Mouse (Mus musculus) C2C12 (cell line): ENCODE measurements at regions not wholly inside any gene's neighbourhood (a gene's known extent, or its start where the extent isn't known, plus 50 kb on each side); places are given as distances from the start of the nearest gene placed in this dataset.

Source experiments
- CEBPB ChIP-seq: IDR thresholded peaks from one replicate; pipeline ENCODE4 v1.6.1; 2011; ENCODE audit warnings: low read depth, mild to moderate bottlenecking, control low read depth, moderate library complexity
- CTCF ChIP-seq: IDR thresholded peaks from one replicate; pipeline ENCODE4 v1.5.1; 2011; ENCODE audit not compliant: control insufficient read depth, insufficient read depth, insufficient read length
- FOSL1 ChIP-seq: IDR thresholded peaks from one replicate; pipeline ENCODE4 v1.8.0; 2011; ENCODE audit warnings: mild to moderate bottlenecking, low read length; ENCODE audit not compliant: poor library complexity, insufficient read depth, severe bottlenecking
- MAX ChIP-seq: IDR thresholded peaks from one replicate; pipeline ENCODE4 v1.6.1; 2011; ENCODE audit warnings: mild to moderate bottlenecking, control low read depth
- USF1 ChIP-seq: IDR thresholded peaks from one replicate; pipeline ENCODE4 v1.6.1; 2011; ENCODE audit warnings: low read depth, mild to moderate bottlenecking, control low read depth, moderate library complexity

DNA sequence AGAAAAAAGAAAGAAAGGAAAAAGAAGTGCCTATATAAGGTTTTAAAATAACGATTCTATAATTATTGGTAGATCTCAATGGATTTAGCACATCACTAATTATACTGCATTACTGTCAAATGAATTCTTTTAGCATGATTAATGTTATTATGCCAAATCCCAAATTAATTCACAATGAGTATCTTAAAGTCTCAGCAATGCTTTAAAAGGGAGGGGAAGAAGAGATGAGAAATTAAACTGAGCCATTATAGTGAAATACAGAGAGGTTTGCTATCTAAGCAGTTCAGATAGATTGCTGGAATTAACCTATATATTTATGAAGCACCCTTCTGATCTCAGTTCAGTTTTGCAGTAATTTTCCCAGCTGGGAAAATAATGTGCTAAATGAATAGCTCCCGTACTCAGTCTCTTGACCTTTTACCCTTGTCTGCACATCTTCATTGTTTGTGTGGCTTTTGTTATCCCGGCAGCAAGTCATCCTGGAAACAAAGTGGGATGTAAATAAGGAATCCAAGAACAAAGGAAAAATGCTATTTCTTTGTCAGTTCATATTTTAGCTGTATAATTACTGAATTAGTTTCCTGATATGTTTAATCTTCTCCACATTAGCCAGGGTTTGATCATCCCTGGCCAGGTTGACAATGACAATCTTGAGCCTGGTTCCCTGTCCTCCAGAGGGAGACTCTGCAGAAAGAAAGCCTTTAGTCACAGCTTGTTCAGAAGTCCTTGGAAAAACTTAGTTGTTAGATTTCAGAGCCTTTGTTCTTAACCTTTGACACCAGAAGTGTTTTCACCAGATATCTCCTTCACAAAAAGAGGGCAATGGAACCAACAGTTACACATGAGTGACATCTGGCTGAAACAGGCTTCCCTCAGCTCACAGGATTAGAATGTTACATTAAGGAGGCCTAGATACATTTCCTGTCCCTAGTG lies 270.9 kb upstream of the Rarb start:
- TF ChIP-seq CTCF, result no peak
- no peak for TF ChIP-seq USF1
- TF ChIP-seq CEBPB, result no peak
- no peak for TF ChIP-seq FOSL1
- no peak for TF ChIP-seq MAX
